Mouse (Mus musculus): ENCODE measurements around the gene Taar9.
"Not testable (repeated sequence)": the region's sequence is repeated elsewhere in the genome, so short reads cannot be mapped to it uniquely, and the experiment has no call there.

Taar9 gene

DNA sequence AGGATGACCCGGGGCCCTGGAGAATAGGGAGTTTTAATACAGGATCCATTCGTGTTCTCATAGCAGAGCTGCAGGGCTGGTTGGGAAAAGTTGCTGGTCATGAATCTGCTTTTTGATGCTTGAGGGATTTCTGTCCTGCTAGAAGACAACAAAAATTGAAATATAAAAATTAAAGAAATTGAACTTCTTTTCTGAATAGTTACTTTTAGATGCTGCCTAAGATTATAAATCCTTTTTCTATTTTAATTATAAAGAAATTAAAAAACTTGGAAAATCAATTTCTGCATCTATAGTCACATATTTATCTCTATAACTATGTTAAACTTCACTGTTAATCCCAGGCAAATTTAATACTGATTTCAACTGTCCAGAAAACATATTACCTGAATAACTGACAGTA is 17.1 kb downstream of the Taar9 start, which contains the start of gene Taar8b:
Gene Taar8b (minus strand): TSS at position 101 of the 400 bp plus-strand sequence.
- ChIA-PET POLR2A (no interaction called here), CTCF (no interaction called here)

DNA sequence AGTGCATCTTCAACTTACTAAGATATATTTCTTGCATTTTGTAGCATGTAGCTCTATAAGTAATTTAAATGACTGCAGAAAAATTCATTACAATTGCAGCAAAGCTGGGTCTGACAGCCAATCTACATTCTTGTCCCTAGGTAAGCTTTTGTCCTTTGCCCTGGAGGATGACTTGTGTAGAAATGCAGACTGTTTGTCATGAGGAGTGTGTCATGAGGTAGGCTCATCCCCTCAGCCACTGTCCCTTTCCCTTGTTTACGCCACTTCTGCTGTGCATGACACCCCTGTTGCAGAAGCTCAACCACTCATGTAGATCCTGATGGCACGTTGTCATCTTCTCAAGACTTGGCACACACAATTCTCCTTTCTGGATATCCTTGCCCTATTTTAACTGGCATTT is 22.2 kb downstream of the Taar9 start:
- CTCF ChIA-PET: interaction anchor here in 1 of 4 experiments (0.9 kb wide), 1 partner anchor 44 kb away, joined by 3 read pairs; no protein-coding TSS in a partner anchor
- POLR2A ChIA-PET: interaction anchor here in 1 of 4 experiments (0.6 to 0.9 kb wide), 2 partner anchors 125 to 299 kb away, joined by 3 to 5 read pairs; no protein-coding TSS in a partner anchor

DNA sequence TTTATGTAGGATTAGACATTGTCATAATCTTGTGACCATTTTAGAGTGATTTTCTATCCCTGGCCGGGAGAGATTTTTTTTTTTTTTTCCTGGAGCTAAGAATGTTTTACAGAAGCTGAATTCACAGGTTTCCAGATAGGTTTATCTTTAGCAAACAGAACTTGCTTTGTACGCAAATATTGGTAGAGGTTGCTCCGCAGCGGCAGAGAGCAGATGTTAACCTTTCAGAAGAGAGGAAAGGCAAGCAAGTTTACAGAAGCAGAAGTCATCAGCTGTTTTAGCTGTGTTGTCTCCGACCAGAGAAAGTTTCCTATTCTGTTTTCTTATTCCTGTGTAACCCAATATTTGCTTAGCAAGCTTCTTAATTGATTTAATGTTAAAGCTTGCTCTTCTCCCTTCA is 22.8 kb downstream of the Taar9 start:
- POLR2A ChIA-PET: interaction anchor here in 1 of 4 experiments (0.6 to 0.9 kb wide), 2 partner anchors 20 to 299 kb away, joined by 3 read pairs; no protein-coding TSS in a partner anchor
- CTCF ChIA-PET: interaction anchor here in 2 of 4 experiments (0.7 to 0.9 kb wide), 2 partner anchors 45 to 146 kb away, joined by 3 read pairs; no protein-coding TSS in a partner anchor

DNA sequence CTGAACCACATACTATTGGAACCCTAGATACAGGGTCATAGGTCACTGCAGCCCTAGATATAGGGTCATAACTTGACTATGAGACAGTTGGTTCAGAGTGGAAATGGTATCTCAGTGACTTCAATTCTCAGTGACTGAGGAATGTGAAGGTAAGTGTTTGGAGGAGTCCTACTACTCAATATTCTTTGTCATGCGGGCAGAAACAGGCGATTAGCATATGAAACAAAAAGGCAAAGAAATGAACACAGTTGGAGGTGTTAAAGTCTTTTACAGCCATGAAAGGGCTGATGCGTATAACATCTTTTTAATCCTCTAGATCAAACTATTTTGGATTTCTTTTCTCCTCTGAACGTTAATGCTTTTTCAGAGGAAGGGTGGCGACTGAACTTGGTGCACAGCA is 23.4 kb downstream of the Taar9 start:
- ChIA-PET POLR2A (no interaction called here), CTCF (no interaction called here)

DNA sequence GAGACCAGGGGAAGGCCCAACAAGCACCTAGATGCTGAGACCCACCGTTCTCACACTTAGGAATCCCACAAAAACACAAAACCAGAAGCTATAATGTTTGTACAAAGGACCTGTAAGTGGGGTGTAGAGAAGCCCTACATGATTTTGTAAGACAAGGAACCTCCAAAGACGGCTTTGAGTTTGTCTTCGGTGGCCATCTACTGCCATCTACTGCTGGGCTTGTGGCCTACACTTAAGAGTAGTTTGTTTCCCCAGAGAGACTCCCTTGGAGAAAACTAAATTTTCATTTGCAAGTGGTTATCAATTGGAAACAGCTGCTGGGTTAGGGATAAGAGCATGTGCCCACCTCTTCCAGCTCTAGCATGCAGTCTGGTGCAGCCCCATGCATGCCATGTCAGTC is 29.2 kb downstream of the Taar9 start:
- CTCF ChIA-PET: interaction anchor here in 2 of 4 experiments (0.6 to 1.1 kb wide), 4 partner anchors 9 to 103 kb away, joined by 3 read pairs; no protein-coding TSS in a partner anchor
- POLR2A ChIA-PET: no interaction called here

DNA sequence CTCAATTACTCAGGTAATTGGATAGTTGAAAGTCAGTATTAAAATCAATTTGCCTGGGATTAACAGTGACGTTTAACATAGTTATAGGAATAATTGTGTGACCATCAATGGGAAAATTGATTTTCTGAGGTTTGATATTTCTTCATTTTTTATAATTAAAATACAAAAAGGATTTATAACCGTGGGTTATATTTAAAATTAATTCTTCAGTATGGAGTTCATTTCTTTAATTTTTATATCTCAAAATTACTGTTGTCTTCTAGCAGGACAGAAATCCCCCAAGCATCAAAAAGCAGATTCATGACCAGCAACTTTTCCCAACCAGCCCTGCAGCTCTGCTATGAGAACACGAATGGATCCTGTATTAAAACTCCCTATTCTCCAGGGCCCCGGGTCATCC is 33.1 kb downstream of the Taar9 start, which contains the start of gene Taar8a:
Gene Taar8a (plus strand): TSS at position 301 of the 400 bp plus-strand sequence.
- CTCF ChIA-PET, POLR2A ChIA-PET: not testable (repeated sequence)

DNA sequence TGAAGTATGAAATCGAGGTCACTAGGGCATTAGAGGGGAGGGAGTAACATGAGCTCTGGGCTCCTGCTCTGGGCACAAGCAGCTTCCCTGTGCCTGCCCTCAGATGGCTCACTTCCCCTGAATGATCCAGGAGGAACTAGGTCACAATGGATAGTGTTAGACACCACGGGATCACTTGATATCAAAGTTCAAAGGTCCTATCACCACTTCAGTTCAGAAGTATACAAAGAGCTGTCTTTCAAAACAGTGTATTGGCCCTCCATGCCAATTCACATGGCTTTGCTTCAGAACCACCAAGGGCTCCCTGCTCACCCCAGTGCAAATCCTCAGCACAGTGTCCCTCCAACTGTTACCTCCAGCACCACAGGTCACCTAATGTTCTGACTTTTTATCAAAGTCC is 34.6 kb downstream of the Taar9 start:
- CTCF ChIA-PET, POLR2A ChIA-PET: not testable (repeated sequence)

DNA sequence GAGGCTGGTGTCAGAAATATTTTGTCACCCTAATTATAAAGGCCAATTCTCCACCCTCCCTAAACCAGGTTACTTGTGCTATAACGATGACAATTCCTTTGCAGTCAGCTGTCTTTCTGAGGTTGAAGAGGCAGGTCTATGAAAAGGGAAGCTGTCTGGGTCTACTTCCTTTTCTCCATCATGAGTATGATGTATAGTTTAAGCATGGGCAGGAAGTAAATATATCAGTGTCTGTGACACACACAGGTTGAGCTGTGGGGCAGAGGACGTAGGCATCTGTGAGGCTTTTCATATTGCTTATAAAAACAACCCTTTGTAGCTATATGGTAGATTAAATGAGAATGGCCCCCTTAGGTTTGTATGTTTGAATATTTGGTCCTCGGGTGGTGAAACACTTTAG is 50.3 kb downstream of the Taar9 start:
- ChIA-PET POLR2A (no interaction called here), CTCF (no interaction called here)

All from embryonic stem cell, embryonic (primary cell).